Mouse (Mus musculus): ENCODE results near the gene Naa80.

GRCm38 (mm10) chr9:107624539-107624938 lies 45.9 kb downstream of the Naa80 start:
- TF ChIP-seq CTCF (IDR thresholded peaks at IDR 0.05; ENCODE audit: borderline replicate concordance, insufficient read depth, low read length) = no peak
- TF ChIP-seq POLR2A (IDR thresholded peaks at IDR 0.05; ENCODE audit: low read depth, low read length) = no peak

Measured in embryonic fibroblast, embryonic 13.5 days (primary cell).